Mouse (Mus musculus): ENCODE data around the gene Cxcl10. TPM values are rescaled to one million over a fixed set of nuclear protein-coding genes. Genes with fewer than 3 reads are reported as not detected.
A peak's percentile ranks its signal among the peaks of the same experiment; 100 is the strongest.

Gene Cxcl10
- polyA plus RNA-seq, 1 experiment = 0.62 TPM

- Histone ChIP-seq H3K4me2 (ENCODE audit: low read depth) (no peak overlapping the region), H3K79me2 (ENCODE audit: control insufficient read depth, insufficient read depth) (no peaks in the 10 kb centered on the region), H3K4me3 (no peak overlapping the region), H3ac (ENCODE audit: control insufficient read depth, insufficient read length) (no peak overlapping the region), H3K27me3 (ENCODE audit: control insufficient read depth, insufficient read depth, insufficient read length) (no peaks in the 10 kb centered on the region), H3K36me3 (ENCODE audit: control insufficient read depth, insufficient read depth) (no peaks in the 10 kb centered on the region)
- TF ChIP-seq MYOD1 (IDR thresholded peaks at IDR 0.05; ENCODE audit: control insufficient read depth in 1 of 3, insufficient read length in 2 of 3, low read depth in 2 of 3) (peak in 2 of 3 experiments; percentile 56 to 84), TCF12 (IDR thresholded peaks at IDR 0.05; ENCODE audit: insufficient read depth, poor library complexity, severe bottlenecking) (peak; percentile 61), E2F4 (IDR thresholded peaks at IDR 0.05; ENCODE audit: insufficient read depth) (no peak), MYOG (IDR thresholded peaks at IDR 0.05; ENCODE audit: control insufficient read depth in 1 of 3, insufficient read depth in 1 of 3, insufficient read length in 2 of 3, low read depth in 2 of 3) (peak in 1 of 3 experiments; percentile 54)
Observed at GRCm38 (mm10) chr5:92389977-92390376, 41.3 kb upstream of the Cxcl10 start.

DNA sequence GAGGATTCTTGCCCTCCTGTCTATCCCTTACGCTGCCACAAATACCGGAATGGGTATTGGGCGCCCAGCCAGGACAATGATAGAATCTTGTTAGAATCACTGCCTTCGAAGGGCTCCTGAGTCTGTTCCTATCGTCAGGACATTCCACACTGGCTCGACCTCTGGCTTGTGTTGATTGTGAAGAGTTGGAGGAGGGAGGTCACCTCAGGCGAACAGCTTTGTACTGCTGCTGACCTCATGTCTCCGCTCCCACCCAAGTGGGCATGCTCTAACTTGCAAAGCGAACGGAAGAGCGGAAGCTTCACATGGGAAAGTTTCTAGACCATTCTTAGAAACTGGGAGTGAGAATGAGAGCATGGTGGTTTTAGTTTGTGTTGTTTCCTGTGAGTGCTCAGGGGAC, 38.7 kb upstream of the Cxcl10 start:
- Histone ChIP-seq H3K36me3 (ENCODE audit: control insufficient read depth, insufficient read depth) (no peaks in the 10 kb centered on the region), H3K27me3 (ENCODE audit: control insufficient read depth, insufficient read depth, insufficient read length) (no peaks in the 10 kb centered on the region), H3ac (ENCODE audit: control insufficient read depth, insufficient read length) (no peak overlapping the region), H3K4me2 (ENCODE audit: low read depth) (peak overlapping the region; percentile 24), H3K4me3 (no peak overlapping the region), H3K79me2 (ENCODE audit: control insufficient read depth, insufficient read depth) (no peaks in the 10 kb centered on the region)
- TF ChIP-seq TCF3 (IDR thresholded peaks at IDR 0.05; ENCODE audit: insufficient read length, low read depth) (no peak), MYOD1 (IDR thresholded peaks at IDR 0.05; ENCODE audit: control insufficient read depth in 1 of 3, insufficient read length in 2 of 3, low read depth in 2 of 3) (no peak)

- Histone ChIP-seq H3K79me2 (ENCODE audit: control insufficient read depth, insufficient read depth) (no peaks in the 10 kb centered on the region), H3K27me3 (ENCODE audit: control insufficient read depth, insufficient read depth, insufficient read length) (no peaks in the 10 kb centered on the region), H3K36me3 (ENCODE audit: control insufficient read depth, insufficient read depth) (no peaks in the 10 kb centered on the region), H3K4me3 (no peak overlapping the region), H3K4me2 (ENCODE audit: low read depth) (peak overlapping the region; percentile 24), H3ac (ENCODE audit: control insufficient read depth, insufficient read length) (no peak overlapping the region)
- TF ChIP-seq POLR2A (IDR thresholded peaks at IDR 0.05; ENCODE audit: insufficient read length, low read depth) (no peak), E2F4 (IDR thresholded peaks at IDR 0.05; ENCODE audit: insufficient read depth) (no peak), USF1 (IDR thresholded peaks at IDR 0.05; ENCODE audit: low read depth) (no peak), CEBPB (IDR thresholded peaks at IDR 0.05; ENCODE audit: insufficient read depth, poor library complexity, severe bottlenecking) (no peak), POLR2AphosphoS2 (IDR thresholded peaks at IDR 0.05; ENCODE audit: insufficient read length, low read depth) (no peak), TCF3 (IDR thresholded peaks at IDR 0.05; ENCODE audit: insufficient read length, low read depth) (no peak), MYOG (IDR thresholded peaks at IDR 0.05; ENCODE audit: control insufficient read depth in 1 of 3, insufficient read depth in 1 of 3, insufficient read length in 2 of 3, low read depth in 2 of 3) (no peak), REST (IDR thresholded peaks at IDR 0.05; ENCODE audit: insufficient read depth, insufficient read length) (no peak)
Observed at GRCm38 (mm10) chr5:92386643-92387042, 38.0 kb upstream of the Cxcl10 start.

DNA sequence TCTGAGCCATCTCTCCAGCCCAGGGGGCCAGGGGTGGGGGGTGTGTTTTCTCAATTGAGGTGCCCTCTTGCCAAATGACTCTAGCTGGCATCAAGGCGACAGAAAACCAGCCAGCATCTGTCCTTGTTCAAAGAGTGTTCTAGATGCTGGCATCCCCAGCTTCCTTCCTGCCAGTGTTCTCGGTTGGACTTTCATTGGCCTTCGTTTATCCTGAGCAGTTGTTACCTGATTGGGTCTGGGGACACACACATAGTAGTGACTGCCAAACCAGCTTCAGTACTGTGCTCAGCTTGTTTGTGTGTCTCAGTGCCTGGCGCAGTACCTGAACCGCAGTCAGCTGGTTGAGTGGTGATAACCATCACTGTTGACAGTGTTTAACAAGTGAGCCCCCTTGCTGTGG, 37.4 kb upstream of the Cxcl10 start:
- Histone ChIP-seq H3ac (ENCODE audit: control insufficient read depth, insufficient read length) (no peak overlapping the region), H3K27me3 (ENCODE audit: control insufficient read depth, insufficient read depth, insufficient read length) (no peaks in the 10 kb centered on the region), H3K36me3 (ENCODE audit: control insufficient read depth, insufficient read depth) (no peaks in the 10 kb centered on the region), H3K4me3 (no peak overlapping the region), H3K4me2 (ENCODE audit: low read depth) (no peak overlapping the region), H3K79me2 (ENCODE audit: control insufficient read depth, insufficient read depth) (no peaks in the 10 kb centered on the region)
- no peak for TF ChIP-seq MAX (IDR thresholded peaks at IDR 0.05; ENCODE audit: low read depth)

- no peaks in the 10 kb centered on the region for H3K27me3 ChIP-seq (ENCODE audit: control insufficient read depth, insufficient read depth, insufficient read length)
- TF ChIP-seq TCF3 (IDR thresholded peaks at IDR 0.05; ENCODE audit: insufficient read length, low read depth) = no peak
- no peak for TF ChIP-seq E2F4 (IDR thresholded peaks at IDR 0.05; ENCODE audit: insufficient read depth)
- TF ChIP-seq CEBPB (IDR thresholded peaks at IDR 0.05; ENCODE audit: insufficient read depth, poor library complexity, severe bottlenecking) = no peak
- no peak for TF ChIP-seq SRF (IDR thresholded peaks at IDR 0.05; ENCODE audit: control insufficient read depth, insufficient read length, low read depth)
- TF ChIP-seq MAX (IDR thresholded peaks at IDR 0.05; ENCODE audit: low read depth) = no peak
- no peak for TF ChIP-seq POLR2A (IDR thresholded peaks at IDR 0.05; ENCODE audit: insufficient read length, low read depth)
- TF ChIP-seq MYOG (IDR thresholded peaks at IDR 0.05; ENCODE audit: control insufficient read depth in 1 of 3, insufficient read depth in 1 of 3, insufficient read length in 2 of 3, low read depth in 2 of 3) = no peak
- TF ChIP-seq TCF12 (IDR thresholded peaks at IDR 0.05; ENCODE audit: insufficient read depth, poor library complexity, severe bottlenecking) = no peak
- no peak for TF ChIP-seq REST (IDR thresholded peaks at IDR 0.05; ENCODE audit: insufficient read depth, insufficient read length)
- no peak for TF ChIP-seq MYOD1 (IDR thresholded peaks at IDR 0.05; ENCODE audit: control insufficient read depth in 1 of 3, insufficient read length in 2 of 3, low read depth in 2 of 3)
- no peak overlapping the region for H3K4me2 ChIP-seq (ENCODE audit: low read depth)
Observed at GRCm38 (mm10) chr5:92384855-92385254, 36.2 kb upstream of the Cxcl10 start.

DNA sequence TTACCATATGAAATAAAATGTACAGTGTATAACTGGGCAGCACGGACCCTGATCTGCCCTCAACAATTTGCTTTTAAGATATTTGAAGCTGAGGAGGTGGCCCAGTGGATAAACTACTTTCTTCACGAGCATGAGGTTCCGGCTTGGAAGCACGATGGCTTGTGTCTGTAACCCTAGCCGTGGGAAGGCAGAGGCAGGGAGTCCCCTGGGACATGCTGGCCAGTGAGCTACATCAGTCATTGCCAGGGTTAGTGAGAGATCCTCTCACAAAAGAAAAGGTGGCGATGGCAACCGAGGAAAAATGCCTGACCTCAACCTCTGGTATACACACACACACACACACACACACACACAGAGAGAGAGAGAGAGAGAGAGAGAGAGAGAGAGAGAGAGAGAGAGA, 35.1 kb upstream of the Cxcl10 start:
- peak overlapping the region; percentile 47 for H3K4me2 ChIP-seq (ENCODE audit: low read depth)
- H3K4me3 ChIP-seq = no peak overlapping the region
- no peak for TF ChIP-seq REST (IDR thresholded peaks at IDR 0.05; ENCODE audit: insufficient read depth, insufficient read length)
- TF ChIP-seq MYOG (IDR thresholded peaks at IDR 0.05; ENCODE audit: control insufficient read depth in 1 of 3, insufficient read depth in 1 of 3, insufficient read length in 2 of 3, low read depth in 2 of 3) = no peak
- no peak for TF ChIP-seq CEBPB (IDR thresholded peaks at IDR 0.05; ENCODE audit: insufficient read depth, poor library complexity, severe bottlenecking)
- TF ChIP-seq MAX (IDR thresholded peaks at IDR 0.05; ENCODE audit: low read depth) = no peak
- TF ChIP-seq TCF3 (IDR thresholded peaks at IDR 0.05; ENCODE audit: insufficient read length, low read depth) = no peak
- no peak for TF ChIP-seq USF1 (IDR thresholded peaks at IDR 0.05; ENCODE audit: low read depth)
- no peak for TF ChIP-seq TCF12 (IDR thresholded peaks at IDR 0.05; ENCODE audit: insufficient read depth, poor library complexity, severe bottlenecking)
- TF ChIP-seq MYOD1 (IDR thresholded peaks at IDR 0.05; ENCODE audit: control insufficient read depth in 1 of 3, insufficient read length in 2 of 3, low read depth in 2 of 3) = no peak
- no peak for TF ChIP-seq POLR2A (IDR thresholded peaks at IDR 0.05; ENCODE audit: insufficient read length, low read depth)
- TF ChIP-seq POLR2AphosphoS2 (IDR thresholded peaks at IDR 0.05; ENCODE audit: insufficient read length, low read depth) = no peak
- no peak for TF ChIP-seq E2F4 (IDR thresholded peaks at IDR 0.05; ENCODE audit: insufficient read depth)
- TF ChIP-seq SRF (IDR thresholded peaks at IDR 0.05; ENCODE audit: control insufficient read depth, insufficient read length, low read depth) = no peak

More at GRCm38 (mm10) chr5:92384855-92385254, 36.2 kb upstream of the Cxcl10 start:
- no peak overlapping the region for H3K4me3 ChIP-seq
- H3ac ChIP-seq (ENCODE audit: control insufficient read depth, insufficient read length) = no peak overlapping the region
- H3K79me2 ChIP-seq (ENCODE audit: control insufficient read depth, insufficient read depth) = no peaks in the 10 kb centered on the region
- no peaks in the 10 kb centered on the region for H3K36me3 ChIP-seq (ENCODE audit: control insufficient read depth, insufficient read depth)

More for the DNA sequence above, 35.1 kb upstream of the Cxcl10 start:
- no peaks in the 10 kb centered on the region for H3K27me3 ChIP-seq (ENCODE audit: control insufficient read depth, insufficient read depth, insufficient read length)
- no peaks in the 10 kb centered on the region for H3K79me2 ChIP-seq (ENCODE audit: control insufficient read depth, insufficient read depth)
- H3K36me3 ChIP-seq (ENCODE audit: control insufficient read depth, insufficient read depth) = no peaks in the 10 kb centered on the region
- no peak overlapping the region for H3ac ChIP-seq (ENCODE audit: control insufficient read depth, insufficient read length)

All from myocyte (in vitro differentiated cells).